Mouse (Mus musculus): ENCODE data around the gene Chp2. TPM values are rescaled to one million over a fixed set of nuclear protein-coding genes. Genes with fewer than 3 reads are reported as not detected.
A peak's percentile ranks its signal among the peaks of the same experiment; 100 is the strongest.

The Chp2 gene
- total RNA-seq (2022): 1 to 10 TPM; 1.2 to 4.5 (median 2.4) TPM

- peak; percentile 11 for DNase-seq
Observed at GRCm38 (mm10) chr7:122219315-122219801, at the start of gene Chp2. Gene Chp2 (plus strand): TSS chr7:122219496.

GRCm38 (mm10) chr7:122170705-122171104 is 48.6 kb upstream of the Chp2 start:
- no peak for DNase-seq

- no peak for DNase-seq
Observed at GRCm38 (mm10) chr7:122171613-122172012, 47.7 kb upstream of the Chp2 start.

GRCm38 (mm10) chr7:122180720-122181119 is 38.6 kb upstream of the Chp2 start:
- DNase-seq: no peak

GRCm38 (mm10) chr7:122184569-122184968 is 34.7 kb upstream of the Chp2 start:
- no peak for DNase-seq

GRCm38 (mm10) chr7:122186043-122186442 is 33.3 kb upstream of the Chp2 start, which contains the start of gene Ern2:
Gene Ern2 (minus strand): TSS chr7:122186207.
- DNase-seq: no peak

- no peak for DNase-seq
Observed at GRCm38 (mm10) chr7:122189484-122189883, 29.8 kb upstream of the Chp2 start.

- DNase-seq: no peak
Observed at GRCm38 (mm10) chr7:122191097-122191496, 28.2 kb upstream of the Chp2 start.

GRCm38 (mm10) chr7:122193919-122194318 is 25.4 kb upstream of the Chp2 start:
- no peak for DNase-seq

- DNase-seq: no peak
Observed at GRCm38 (mm10) chr7:122196771-122197170, 22.5 kb upstream of the Chp2 start.

- peak; percentile 9 for DNase-seq
Observed at GRCm38 (mm10) chr7:122197306-122197705, 22.0 kb upstream of the Chp2 start.

GRCm38 (mm10) chr7:122199296-122199695 is 20.0 kb upstream of the Chp2 start:
- no peak for DNase-seq

- no peak for DNase-seq
Observed at GRCm38 (mm10) chr7:122203936-122204335, 15.4 kb upstream of the Chp2 start.

GRCm38 (mm10) chr7:122206121-122206520 is 13.2 kb upstream of the Chp2 start:
- no peak for DNase-seq

GRCm38 (mm10) chr7:122208276-122209021 is 10.8 kb upstream of the Chp2 start:
- DNase-seq: no peak

- DNase-seq: no peak
Observed at GRCm38 (mm10) chr7:122226020-122226742, 6.9 kb downstream of the Chp2 start.

- DNase-seq: no peak
Observed at GRCm38 (mm10) chr7:122226744-122227143, 7.4 kb downstream of the Chp2 start.

- no peak for DNase-seq
Observed at GRCm38 (mm10) chr7:122229306-122229705, 10.0 kb downstream of the Chp2 start.

GRCm38 (mm10) chr7:122229916-122230315 is 10.6 kb downstream of the Chp2 start:
- DNase-seq: no peak

- DNase-seq: no peak
Observed at GRCm38 (mm10) chr7:122230866-122231265, 11.6 kb downstream of the Chp2 start.

- no peak for DNase-seq
Observed at GRCm38 (mm10) chr7:122238939-122239338, 19.6 kb downstream of the Chp2 start.

- no peak for DNase-seq
Observed at GRCm38 (mm10) chr7:122240413-122241119, 21.3 kb downstream of the Chp2 start.

- DNase-seq: no peak
Observed at GRCm38 (mm10) chr7:122242260-122242659, 23.0 kb downstream of the Chp2 start.

Measured in adrenal gland, adult 8-10 months (tissue).